Mouse (Mus musculus) midbrain, embryonic 14.5 days (tissue): ENCODE data around the gene Ppm1l. TPM values are rescaled to one million over a fixed set of nuclear protein-coding genes. Genes with fewer than 3 reads are reported as not detected.

ENCODE experiments used
- ATAC-seq: fragments of 200-750 bp; cut with Nextera tagmentation; 2 replicates; pipeline ENCODE4 v1.8.0; 2017; ENCODE audit warnings: moderate number of reproducible peaks, moderate library complexity; ENCODE audit not compliant: low FRiP score, low TSS enrichment
- DNase-seq: peaks from one replicate; pipeline ENCODE4 v3.0.0-alpha.2; 2015
- H3K27ac ChIP-seq: fragments of 300-500 bp; sonication (generic); replicated peaks from 2 replicates; pipeline ENCODE4 v1.5.1; 2014; ENCODE audit warnings: mild to moderate bottlenecking, low read depth, low read length, moderate library complexity
- H3K27me3 ChIP-seq: fragments of 300-500 bp; sonication (generic); 2 replicates; pipeline ENCODE4 v1.6.1; 2014; ENCODE audit warnings: low read length, control low read depth, mixed read lengths; ENCODE audit not compliant: control insufficient read depth, insufficient read depth
- H3K36me3 ChIP-seq: fragments of 300-500 bp; sonication (generic); 2 replicates; pipeline ENCODE4 v1.6.1; 2014; ENCODE audit warnings: low read length, control low read depth; ENCODE audit not compliant: control insufficient read depth, insufficient read depth
- H3K4me1 ChIP-seq: fragments of 300-500 bp; sonication (generic); 2 replicates; pipeline ENCODE4 v1.6.1; 2014; ENCODE audit warnings: mild to moderate bottlenecking, antibody characterized with exemption, low read length, control low read depth; ENCODE audit not compliant: control insufficient read depth, insufficient read depth
- H3K4me2 ChIP-seq: fragments of 300-500 bp; sonication (generic); 2 replicates; pipeline ENCODE4 v1.6.1; 2014; ENCODE audit warnings: mild to moderate bottlenecking, low read length, moderate library complexity
- H3K4me3 ChIP-seq: fragments of 300-500 bp; sonication (generic); replicated peaks from 2 replicates; pipeline ENCODE4 v1.5.1; 2014; ENCODE audit warnings: low read depth, low read length
- H3K9ac ChIP-seq: fragments of 300-500 bp; sonication (generic); replicated peaks from 2 replicates; pipeline ENCODE4 v1.6.1; 2014; ENCODE audit warnings: mild to moderate bottlenecking, low read length, moderate library complexity
- H3K9me3 ChIP-seq: fragments of 300-500 bp; sonication (generic); 2 replicates; pipeline ENCODE4 v1.6.1; 2016; ENCODE audit warnings: low read length, control low read depth, mixed read lengths; ENCODE audit not compliant: control insufficient read depth
- WGBS: fragments of 180-500 bp; shearing (Covaris S2); extraction: QIAGEN DNeasy Blood & Tissue Kit; methylation state at CpG from one replicate; pipeline ENCODE4 v1.1.7; 2014; 5-methylcytosine and 5-hydroxymethylcytosine counted together
- polyA plus RNA-seq: library from polyadenylated mRNA; unstranded; fragments of >200 nt; fragmentation: Nextera tagmentation; extraction: Ambion mirVana; gene quantifications from 2 replicates; pipeline ENCODE4 v1.2.1, GENCODE M21; 2014

Gene Ppm1l
- polyA plus RNA-seq, 1 experiment from 2014 or later = 26.2 TPM

GRCm38 (mm10) chr3:69454330-69454729, 137.7 kb downstream of the Ppm1l start:
- Histone ChIP-seq H3K9ac (no peak overlapping the region), H3K36me3 (no peaks in the 10 kb centered on the region), H3K27me3 (no peaks in the 10 kb centered on the region), H3K4me3 (no peak overlapping the region), H3K4me2 (no peak overlapping the region), H3K27ac (no peak overlapping the region), H3K9me3 (no peaks in the 10 kb centered on the region), H3K4me1 (no peaks in the 10 kb centered on the region)
- DNase-seq (no peak), ATAC-seq (no peak)
- 85% methylated on average over 3 of the region's 3 CpGs for WGBS

- Histone ChIP-seq H3K9ac (no peak overlapping the region), H3K36me3 (no peaks in the 10 kb centered on the region), H3K4me2 (no peak overlapping the region), H3K27ac (no peak overlapping the region), H3K4me3 (no peak overlapping the region), H3K4me1 (no peaks in the 10 kb centered on the region), H3K9me3 (no peaks in the 10 kb centered on the region), H3K27me3 (no peaks in the 10 kb centered on the region)
- no peak for DNase-seq
- whole genome bisulfite sequencing = 78% methylated on average over 5 of the region's 5 CpGs
- ATAC-seq = no peak
Observed at GRCm38 (mm10) chr3:69456071-69456470, 139.4 kb downstream of the Ppm1l start.

- 92% methylated on average over 6 of the region's 6 CpGs for WGBS
Observed at GRCm38 (mm10) chr3:69458756-69459155, 142.1 kb downstream of the Ppm1l start.

GRCm38 (mm10) chr3:69461956-69462355, 145.3 kb downstream of the Ppm1l start:
- Histone ChIP-seq H3K4me3 (no peak overlapping the region), H3K9ac (no peak overlapping the region), H3K9me3 (no peaks in the 10 kb centered on the region), H3K4me2 (no peak overlapping the region), H3K27me3 (no peaks in the 10 kb centered on the region), H3K27ac (no peak overlapping the region), H3K36me3 (no peaks in the 10 kb centered on the region), H3K4me1 (no peaks in the 10 kb centered on the region)
- 72% methylated on average over 1 of the region's 1 CpGs for WGBS
- DNase-seq = no peak
- no peak for ATAC-seq

More at GRCm38 (mm10) chr3:69458756-69459155, 142.1 kb downstream of the Ppm1l start:
- Histone ChIP-seq H3K36me3 (no peaks in the 10 kb centered on the region), H3K27ac (no peak overlapping the region), H3K4me2 (no peak overlapping the region), H3K4me1 (no peaks in the 10 kb centered on the region), H3K4me3 (no peak overlapping the region), H3K9ac (no peak overlapping the region), H3K9me3 (no peaks in the 10 kb centered on the region), H3K27me3 (no peaks in the 10 kb centered on the region)
- ATAC-seq (no peak), DNase-seq (no peak)

- no peaks in the 10 kb centered on the region for H3K36me3 ChIP-seq
- H3K27me3 ChIP-seq = no peaks in the 10 kb centered on the region
- no peak overlapping the region for H3K27ac ChIP-seq
- H3K4me2 ChIP-seq = no peak overlapping the region
- no peaks in the 10 kb centered on the region for H3K9me3 ChIP-seq
- H3K4me1 ChIP-seq = peaks cover 14% of the 10 kb centered on the region
- H3K4me3 ChIP-seq = no peak overlapping the region
- H3K9ac ChIP-seq = no peak overlapping the region
- DNase-seq = no peak
- WGBS = 94% methylated on average over 4 of the region's 4 CpGs
- no peak for ATAC-seq
Observed at GRCm38 (mm10) chr3:69465751-69466150, 149.1 kb downstream of the Ppm1l start.

GRCm38 (mm10) chr3:69468280-69469008, 151.8 kb downstream of the Ppm1l start:
- WGBS = 45% methylated on average over 9 of the region's 9 CpGs
- ATAC-seq = no peak
- Histone ChIP-seq H3K9me3 (no peaks in the 10 kb centered on the region), H3K4me1 (peaks cover 14% of the 10 kb centered on the region), H3K4me3 (no peak overlapping the region), H3K27me3 (no peaks in the 10 kb centered on the region), H3K36me3 (no peaks in the 10 kb centered on the region), H3K9ac (no peak overlapping the region), H3K27ac (no peak overlapping the region), H3K4me2 (no peak overlapping the region)
- DNase-seq = no peak

GRCm38 (mm10) chr3:69469463-69470141, 152.9 kb downstream of the Ppm1l start:
- WGBS = 16% methylated on average over 5 of the region's 6 CpGs
- Histone ChIP-seq H3K27ac (peak overlapping the region; percentile 60; the same call in 1 of the 2 replicates), H3K27me3 (no peaks in the 10 kb centered on the region), H3K9ac (no peak overlapping the region), H3K9me3 (no peaks in the 10 kb centered on the region), H3K4me3 (no peak overlapping the region), H3K4me2 (no peak overlapping the region), H3K36me3 (no peaks in the 10 kb centered on the region), H3K4me1 (peaks cover 14% of the 10 kb centered on the region)
- DNase-seq = peak; percentile 45
- ATAC-seq = peak; percentile 69

- Histone ChIP-seq H3K4me1 (peaks cover 14% of the 10 kb centered on the region), H3K4me2 (no peak overlapping the region), H3K9ac (no peak overlapping the region), H3K27me3 (no peaks in the 10 kb centered on the region), H3K27ac (peak overlapping the region; percentile 60; the same call in 1 of the 2 replicates), H3K4me3 (no peak overlapping the region), H3K9me3 (no peaks in the 10 kb centered on the region), H3K36me3 (no peaks in the 10 kb centered on the region)
- 48% methylated on average over 11 of the region's 11 CpGs for WGBS
- peak; percentile 82 for ATAC-seq
- peak; percentile 54 for DNase-seq
Observed at GRCm38 (mm10) chr3:69470142-69470796, 153.6 kb downstream of the Ppm1l start.
